In the genomic region with DNA sequence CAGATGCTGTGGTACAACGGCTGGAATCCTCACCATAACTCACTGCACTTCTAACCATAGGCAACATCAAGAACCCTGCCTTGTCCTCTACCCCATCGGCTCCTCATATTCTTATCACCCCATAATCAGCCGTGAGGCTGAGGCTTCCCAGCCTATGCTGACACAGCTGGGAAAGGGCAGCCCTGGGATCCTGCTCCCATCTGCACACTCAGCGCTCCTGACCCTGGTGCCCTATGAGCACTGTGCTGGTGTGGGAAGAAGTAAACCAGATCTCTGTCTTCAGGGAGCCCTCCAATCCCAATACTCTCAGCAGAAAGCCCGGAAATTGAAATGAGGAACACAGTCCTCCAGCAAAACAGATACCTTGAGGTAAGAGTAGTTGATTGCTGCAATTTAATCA, we compare ENCODE assay signal across 31 mouse cellular contexts.
DNase-seq lines count a peak whose midpoint lies in the region; ATAC-seq and TF ChIP-seq lines count a peak whose summit lies in the region.
"Had no signal": no experiment of that assay in that cellular context is flagged by ENCODE, and none has a peak within 500 bp of the region (broad histone marks: within the 10 kb centered on the region; RNA-seq: fewer than 3 reads in every experiment).

No protein-coding gene starts in this region.

- H3K27me3 ChIP-seq in lung, embryonic 14.5 days (ENCODE audit: insufficient read depth, low read length) = no peaks in the 10 kb centered on the region
- peaks cover 14% of the 10 kb centered on the region for H3K27me3 ChIP-seq in kidney, embryonic 15.5 days
- H3K27me3 ChIP-seq in hindbrain, postnatal 0 days (ENCODE audit: insufficient read depth, low read length) = no peaks in the 10 kb centered on the region
- no peaks in the 10 kb centered on the region for H3K27me3 ChIP-seq in kidney, embryonic 14.5 days (ENCODE audit: control insufficient read depth, insufficient read depth, low read length)
- H3K27me3 ChIP-seq: hindbrain, embryonic 12.5 days; liver, embryonic 15.5 days; neural tube, embryonic 12.5 days had no signal

- no peak overlapping the region for H3K4me3 ChIP-seq in lung, embryonic 14.5 days (ENCODE audit: low read depth, low read length)
- H3K4me3 ChIP-seq in kidney, embryonic 15.5 days (replicated peaks) = no peak overlapping the region
- no peak overlapping the region for H3K4me3 ChIP-seq in hindbrain, postnatal 0 days (ENCODE audit: low read length)
- H3K4me3 ChIP-seq in kidney, embryonic 14.5 days (ENCODE audit: low read length) = no peak overlapping the region
- H3K4me3 ChIP-seq: embryonic facial prominence, embryonic 13.5 days; forebrain, embryonic 10.5 days; heart, embryonic 10.5 days; hindbrain, embryonic 12.5 days; limb, embryonic 12.5 days; liver, embryonic 15.5 days; midbrain, embryonic 10.5 days; myocyte; neural tube, embryonic 12.5 days had no signal

- peak; percentile 94 for ATAC-seq in lung, embryonic 14.5 days (ENCODE audit: insufficient read depth)
- ATAC-seq in kidney, embryonic 15.5 days (replicated peaks; ENCODE audit: low FRiP score) = no peak
- no peak for ATAC-seq in hindbrain, postnatal 0 days
- no peak for ATAC-seq in kidney, embryonic 14.5 days (ENCODE audit: low FRiP score, low TSS enrichment)
- ATAC-seq: forebrain, embryonic 16.5 days; intestine, embryonic 16.5 days; midbrain, embryonic 16.5 days had no signal

- H3K9ac ChIP-seq in lung, embryonic 14.5 days = no peak overlapping the region
- no peak overlapping the region for H3K9ac ChIP-seq in kidney, embryonic 15.5 days
- no peak overlapping the region for H3K9ac ChIP-seq in hindbrain, postnatal 0 days (replicated peaks; ENCODE audit: low read length)
- no peak overlapping the region for H3K9ac ChIP-seq in kidney, embryonic 14.5 days (ENCODE audit: low read depth, low read length)
- H3K9ac ChIP-seq: embryonic facial prominence, embryonic 13.5 days; hindbrain, embryonic 12.5 days; limb, embryonic 12.5 days; liver, embryonic 15.5 days; neural tube, embryonic 12.5 days had no signal

- H3K9me3 ChIP-seq in lung, embryonic 14.5 days (ENCODE audit: low read depth, low read length) = no peaks in the 10 kb centered on the region
- H3K9me3 ChIP-seq in kidney, embryonic 15.5 days (replicated peaks) = no peaks in the 10 kb centered on the region
- H3K9me3 ChIP-seq in hindbrain, postnatal 0 days (ENCODE audit: low read length) = no peaks in the 10 kb centered on the region
- H3K9me3 ChIP-seq in kidney, embryonic 14.5 days (ENCODE audit: control insufficient read depth, low read length) = no peaks in the 10 kb centered on the region
- H3K9me3 ChIP-seq: embryonic facial prominence, embryonic 13.5 days; forebrain, embryonic 10.5 days; heart, embryonic 10.5 days; hindbrain, embryonic 12.5 days; limb, embryonic 12.5 days; liver, embryonic 15.5 days; midbrain, embryonic 10.5 days; neural tube, embryonic 12.5 days had no signal

- no peaks in the 10 kb centered on the region for H3K36me3 ChIP-seq in lung, embryonic 14.5 days (ENCODE audit: insufficient read depth)
- H3K36me3 ChIP-seq in kidney, embryonic 15.5 days = no peaks in the 10 kb centered on the region
- no peaks in the 10 kb centered on the region for H3K36me3 ChIP-seq in hindbrain, postnatal 0 days (ENCODE audit: insufficient read depth, low read length)
- no peaks in the 10 kb centered on the region for H3K36me3 ChIP-seq in kidney, embryonic 14.5 days (ENCODE audit: control insufficient read depth, insufficient read depth, low read length)
- H3K36me3 ChIP-seq: embryonic facial prominence, embryonic 13.5 days; forebrain, embryonic 10.5 days; heart, embryonic 10.5 days; hindbrain, embryonic 12.5 days; limb, embryonic 12.5 days; liver, embryonic 15.5 days; midbrain, embryonic 10.5 days; neural tube, embryonic 12.5 days had no signal

- WGBS in lung, embryonic 14.5 days = 42% methylated on average over 5 of the region's 5 CpGs
- WGBS in kidney, embryonic 15.5 days = 73% methylated on average over 5 of the region's 5 CpGs
- 81% methylated on average over 5 of the region's 5 CpGs for WGBS in hindbrain, postnatal 0 days
- WGBS in kidney, embryonic 14.5 days = 80% methylated on average over 5 of the region's 5 CpGs

- no peak for TF ChIP-seq CTCF in lung, embryonic 14.5 days (IDR thresholded peaks at IDR 0.05; ENCODE audit: low read depth)
- TF ChIP-seq CTCF in hindbrain, postnatal 0 days (IDR thresholded peaks at IDR 0.05; ENCODE audit: low read depth) = no peak

- H3K4me2 ChIP-seq in lung, embryonic 14.5 days = no peak overlapping the region
- H3K4me2 ChIP-seq in kidney, embryonic 15.5 days = no peak overlapping the region
- H3K4me2 ChIP-seq in hindbrain, postnatal 0 days (ENCODE audit: low read depth, low read length) = no peak overlapping the region
- no peak overlapping the region for H3K4me2 ChIP-seq in kidney, embryonic 14.5 days (replicated peaks; ENCODE audit: low read depth, low read length)
- H3K4me2 ChIP-seq: embryonic facial prominence, embryonic 13.5 days; hindbrain, embryonic 12.5 days; limb, embryonic 12.5 days; liver, embryonic 15.5 days; neural tube, embryonic 12.5 days had no signal

- peak; percentile 10 for DNase-seq in embryo, embryonic 10.5 days (ENCODE audit: low spot score)
- DNase-seq in forelimb bud, embryonic 11.5 days (ENCODE audit: low read depth, low spot score) = peak; percentile 37
- peak; percentile 72 for DNase-seq in lung, embryonic 14.5 days
- peak; percentile 12 for DNase-seq in lung, postnatal 14 days
- no peak for DNase-seq in hindbrain, postnatal 0 days (ENCODE audit: low spot score)
- DNase-seq in cerebellum, adult 18-20 months = no peak
- DNase-seq: adrenal gland, postnatal 14 days; cerebellum, adult 11 months; cerebellum, adult 9-11 months; heart, postnatal 36 days; kidney, adult 9 months; kidney, postnatal 25 days; right cerebral cortex, adult 18-20 months; spleen, adult 18-20 months; thymus, adult 18-20 months; thymus, postnatal 25 days had no signal

- 0 out of 2 replicates have a peak overlapping the region, but pooled peaks have one; percentile 12 for H3K27ac ChIP-seq in lung, embryonic 14.5 days (ENCODE audit: low read depth)
- no peak overlapping the region for H3K27ac ChIP-seq in kidney, embryonic 15.5 days
- H3K27ac ChIP-seq in hindbrain, postnatal 0 days = no peak overlapping the region
- H3K27ac ChIP-seq in kidney, embryonic 14.5 days (ENCODE audit: low read depth, low read length) = no peak overlapping the region
- H3K27ac ChIP-seq: embryonic facial prominence, embryonic 13.5 days; forebrain, embryonic 10.5 days; heart, embryonic 10.5 days; hindbrain, embryonic 12.5 days; limb, embryonic 12.5 days; liver, embryonic 15.5 days; midbrain, embryonic 10.5 days; neural tube, embryonic 12.5 days; stomach, postnatal 0 days had no signal

- no peaks in the 10 kb centered on the region for H3K4me1 ChIP-seq in lung, embryonic 14.5 days (ENCODE audit: insufficient read depth)
- H3K4me1 ChIP-seq in kidney, embryonic 15.5 days = no peaks in the 10 kb centered on the region
- no peaks in the 10 kb centered on the region for H3K4me1 ChIP-seq in hindbrain, postnatal 0 days (ENCODE audit: insufficient read depth, low read length)
- H3K4me1 ChIP-seq in kidney, embryonic 14.5 days (ENCODE audit: control insufficient read depth, insufficient read depth, low read length) = no peaks in the 10 kb centered on the region
- H3K4me1 ChIP-seq: embryonic facial prominence, embryonic 13.5 days; forebrain, embryonic 10.5 days; heart, embryonic 10.5 days; hindbrain, embryonic 12.5 days; limb, embryonic 12.5 days; liver, embryonic 15.5 days; midbrain, embryonic 10.5 days; neural tube, embryonic 12.5 days had no signal

Comparison
In these comparisons a context has a peak if more than half of its experiments do, and no peak if none do; other contexts are left out.
1. DNase-seq: peak in embryo, embryonic 10.5 days (single experiment), forelimb bud, embryonic 11.5 days (single experiment), lung, embryonic 14.5 days (single experiment) and lung, postnatal 14 days (single experiment); none in hindbrain, postnatal 0 days (single experiment) and cerebellum, adult 18-20 months (0 of 2).